Mouse (Mus musculus) embryonic fibroblast, embryonic 13.5 days (primary cell): ENCODE measurements around the gene Tsen34.
A peak's percentile ranks its signal among the peaks of the same experiment; 100 is the strongest.

Experiments
- CTCF ChIP-seq: IDR thresholded peaks from 2 replicates; pipeline ENCODE4 v1.5.1; 2011; ENCODE audit warnings: mild to moderate bottlenecking, control low read depth, low read length, moderate library complexity, borderline replicate concordance; ENCODE audit not compliant: insufficient read depth
- POLR2A ChIP-seq: IDR thresholded peaks from 2 replicates; pipeline ENCODE4 v1.6.1; 2011; ENCODE audit warnings: low read depth, mild to moderate bottlenecking, control low read depth, low read length, moderate library complexity

DNA sequence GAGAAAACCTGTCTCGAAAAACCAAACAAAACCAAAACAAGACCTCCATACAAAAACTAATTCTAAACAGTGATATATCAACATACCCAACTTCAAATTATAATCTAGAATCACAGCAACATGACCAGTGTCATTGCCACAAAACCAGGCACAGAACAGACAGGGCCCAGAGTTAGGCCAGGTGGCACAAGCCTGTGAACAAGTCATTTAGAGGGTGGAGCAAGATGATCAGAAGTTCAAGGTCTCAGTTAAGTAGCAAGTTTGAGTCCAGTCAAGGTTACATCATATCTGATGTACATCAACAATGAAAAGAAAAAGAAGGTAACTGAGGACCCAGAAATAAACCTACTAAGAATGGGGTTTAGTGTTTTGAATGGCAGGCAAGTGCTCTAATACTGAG lies 16.3 kb downstream of the Tsen34 start:
- TF ChIP-seq POLR2A (peak; percentile 54), CTCF (no peak)
